Mouse (Mus musculus) MEL (cell line): ENCODE data around the gene Fam189b.

ENCODE experiments used
- CHD2 ChIP-seq: IDR thresholded peaks from 2 replicates; pipeline ENCODE4 v1.6.1; 2011; ENCODE audit warnings: low read length, improper control_type of control experiment
- CTCF ChIP-seq, 3 experiments: IDR thresholded peaks in 2 of 3; conservative IDR thresholded peaks in 1 of 3; 2 replicates each; pipeline ENCODE4 v1.5.1; 2011 to 2012; ENCODE audit warnings: low read length in 3 of 3, low read depth in 2 of 3, mild to moderate bottlenecking in 2 of 3, improper control_type of control experiment in 1 of 3, inconsistent platforms in 1 of 3, mixed read lengths in 1 of 3, moderate library complexity in 1 of 3; ENCODE audit not compliant: control insufficient read depth in 1 of 3, insufficient read depth in 1 of 3, poor library complexity in 1 of 3, severe bottlenecking in 1 of 3
- ELF1 ChIP-seq: IDR thresholded peaks from 2 replicates; pipeline ENCODE4 v1.6.1; 2014; ENCODE audit warnings: low read depth, mild to moderate bottlenecking, inconsistent platforms, low read length, improper control_type of control experiment, moderate library complexity
- JUND ChIP-seq: IDR thresholded peaks from 2 replicates; pipeline ENCODE4 v1.6.1; 2011; ENCODE audit warnings: low read depth, mild to moderate bottlenecking, improper control_type of control experiment, low read length
- MAZ ChIP-seq: IDR thresholded peaks from 2 replicates; pipeline ENCODE4 v1.6.1; 2012; ENCODE audit warnings: low read depth, mild to moderate bottlenecking, inconsistent platforms, low read length, improper control_type of control experiment
- POLR2A ChIP-seq, 2 experiments: IDR thresholded peaks; 2 replicates each; pipeline ENCODE4 v1.6.1; 2011 to 2012; ENCODE audit warnings: low read length in 2 of 2, mild to moderate bottlenecking in 2 of 2, control low read depth in 1 of 2, improper control_type of control experiment in 1 of 2, low read depth in 1 of 2, moderate library complexity in 1 of 2; ENCODE audit not compliant: control insufficient read depth in 1 of 2, insufficient read depth in 1 of 2, poor library complexity in 1 of 2
- TAL1 ChIP-seq: IDR thresholded peaks from 2 replicates; pipeline ENCODE4 v1.6.1; 2012; ENCODE audit warnings: mild to moderate bottlenecking, inconsistent platforms, low read length, moderate library complexity, mixed read lengths
- TCF12 ChIP-seq: IDR thresholded peaks from 2 replicates; pipeline ENCODE4 v1.6.1; 2014; ENCODE audit warnings: low read depth, mild to moderate bottlenecking, inconsistent platforms, low read length, improper control_type of control experiment, moderate library complexity
- ZMIZ1 ChIP-seq: IDR thresholded peaks from 2 replicates; pipeline ENCODE4 v1.6.1; 2012; ENCODE audit warnings: low read depth, mild to moderate bottlenecking, inconsistent platforms, low read length, improper control_type of control experiment, moderate library complexity

DNA sequence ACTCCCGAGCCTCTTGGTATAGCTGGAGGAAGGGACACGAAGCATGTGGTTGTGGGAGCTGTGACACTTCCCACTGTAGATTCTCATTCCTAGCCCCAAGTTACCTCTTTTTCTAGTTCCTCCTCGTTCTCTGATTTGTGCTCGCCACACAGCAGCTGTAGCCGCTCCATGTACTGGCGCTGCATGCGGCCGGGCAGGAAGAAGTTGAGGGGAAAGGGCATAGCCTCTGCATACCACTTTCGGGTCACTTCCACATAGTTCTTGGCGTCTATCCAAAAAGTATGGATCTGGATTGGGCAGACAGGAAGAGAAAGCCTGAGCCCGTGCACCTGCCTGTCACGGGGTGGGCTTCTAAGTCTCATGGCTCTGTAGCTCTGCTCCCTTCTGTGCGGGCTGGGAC, 27.2 kb downstream of the Fam189b start:
- TF ChIP-seq TCF12: no peak
- TF ChIP-seq ELF1: no peak
- no peak for TF ChIP-seq JUND
- no peak for TF ChIP-seq TAL1
- no peak for TF ChIP-seq POLR2A (IDR thresholded peaks at IDR 0.05; ENCODE audit: control insufficient read depth in 1 of 2, insufficient read depth in 1 of 2, low read depth in 1 of 2, low read length in 2 of 2, poor library complexity in 1 of 2)
- no peak for TF ChIP-seq CTCF (IDR thresholded peaks at IDR 0.05 in 2 of 3, conservative IDR thresholded peaks at IDR 0.05 in 1 of 3; ENCODE audit: control insufficient read depth in 1 of 3, insufficient read depth in 1 of 3, low read depth in 2 of 3, low read length in 3 of 3, poor library complexity in 1 of 3, severe bottlenecking in 1 of 3)
- no peak for TF ChIP-seq ZMIZ1
- TF ChIP-seq CHD2: no peak
- TF ChIP-seq MAZ: no peak
